Mouse (Mus musculus): ENCODE measurements at regions not wholly inside any gene's neighbourhood (a gene's known extent, or its start where the extent isn't known, plus 50 kb on each side); places are given as distances from the start of the nearest gene placed in this dataset.

GRCm38 (mm10) chr5:126723304-126724295, 518.0 kb upstream of the Tmem132c start:
- DNase-seq (ENCODE audit: low spot score) = no peak
- no peaks in the 10 kb centered on the region for H3K27me3 ChIP-seq (ENCODE audit: control insufficient read depth, insufficient read depth, low read length)
- H3K4me1 ChIP-seq (ENCODE audit: control insufficient read depth, insufficient read depth, low read length) = peaks cover 3% of the 10 kb centered on the region; the same call in 1 of the 2 replicates
- H3K9ac ChIP-seq (ENCODE audit: low read length) = no peak overlapping the region
- WGBS = 42% methylated on average over 10 of the region's 10 CpGs
- no peaks in the 10 kb centered on the region for H3K9me3 ChIP-seq (ENCODE audit: control insufficient read depth, low read length)
- H3K4me2 ChIP-seq (ENCODE audit: low read depth, severe bottlenecking) = no peak overlapping the region
- H3K36me3 ChIP-seq (ENCODE audit: control insufficient read depth, insufficient read depth, low read length) = no peaks in the 10 kb centered on the region
- no peak overlapping the region for H3K4me3 ChIP-seq (ENCODE audit: low read depth, low read length)
- no peak overlapping the region for H3K27ac ChIP-seq (replicated peaks; ENCODE audit: low read depth, low read length)
- no peak for ATAC-seq (ENCODE audit: insufficient number of reproducible peaks, low FRiP score, low TSS enrichment, low read depth)

GRCm38 (mm10) chr5:126724329-126724728, 517.3 kb upstream of the Tmem132c start:
- no peaks in the 10 kb centered on the region for H3K27me3 ChIP-seq (ENCODE audit: control insufficient read depth, insufficient read depth, low read length)
- H3K4me1 ChIP-seq (ENCODE audit: control insufficient read depth, insufficient read depth, low read length) = peaks cover 3% of the 10 kb centered on the region; the same call in 1 of the 2 replicates
- DNase-seq (ENCODE audit: low spot score) (no peak), ATAC-seq (ENCODE audit: insufficient number of reproducible peaks, low FRiP score, low TSS enrichment, low read depth) (no peak)
- no peak overlapping the region for H3K9ac ChIP-seq (ENCODE audit: low read length)
- no peak overlapping the region for H3K27ac ChIP-seq (replicated peaks; ENCODE audit: low read depth, low read length)
- WGBS = 73% methylated on average over 9 of the region's 9 CpGs
- H3K4me3 ChIP-seq (ENCODE audit: low read depth, low read length) = no peak overlapping the region
- no peaks in the 10 kb centered on the region for H3K36me3 ChIP-seq (ENCODE audit: control insufficient read depth, insufficient read depth, low read length)
- no peaks in the 10 kb centered on the region for H3K9me3 ChIP-seq (ENCODE audit: control insufficient read depth, low read length)
- no peak overlapping the region for H3K4me2 ChIP-seq (ENCODE audit: low read depth, severe bottlenecking)

- H3K4me2 ChIP-seq (ENCODE audit: low read depth, severe bottlenecking) = peak overlapping the region; percentile 35
- no peak overlapping the region for H3K9ac ChIP-seq (ENCODE audit: low read length)
- DNase-seq (ENCODE audit: low spot score) (peak; percentile 89), ATAC-seq (ENCODE audit: insufficient number of reproducible peaks, low FRiP score, low TSS enrichment, low read depth) (no peak)
- H3K9me3 ChIP-seq (ENCODE audit: control insufficient read depth, low read length) = no peaks in the 10 kb centered on the region
- no peak overlapping the region for H3K27ac ChIP-seq (replicated peaks; ENCODE audit: low read depth, low read length)
- H3K36me3 ChIP-seq (ENCODE audit: control insufficient read depth, insufficient read depth, low read length) = no peaks in the 10 kb centered on the region
- no peaks in the 10 kb centered on the region for H3K4me1 ChIP-seq (ENCODE audit: control insufficient read depth, insufficient read depth, low read length)
- H3K27me3 ChIP-seq (ENCODE audit: control insufficient read depth, insufficient read depth, low read length) = no peaks in the 10 kb centered on the region
- H3K4me3 ChIP-seq (ENCODE audit: low read depth, low read length) = no peak overlapping the region
- WGBS = 7% methylated on average over 5 of the region's 15 CpGs
These were observed 508.1 kb upstream of the Tmem132c start for GRCm38 (mm10) chr5:126733470-126733869.

- H3K27me3 ChIP-seq (ENCODE audit: control insufficient read depth, insufficient read depth, low read length) = no peaks in the 10 kb centered on the region
- ATAC-seq (ENCODE audit: insufficient number of reproducible peaks, low FRiP score, low TSS enrichment, low read depth) = no peak
- no peak overlapping the region for H3K9ac ChIP-seq (ENCODE audit: low read length)
- no peak for DNase-seq (ENCODE audit: low spot score)
- H3K4me3 ChIP-seq (ENCODE audit: low read depth, low read length) = no peak overlapping the region
- no peak overlapping the region for H3K27ac ChIP-seq (replicated peaks; ENCODE audit: low read depth, low read length)
- H3K4me2 ChIP-seq (ENCODE audit: low read depth, severe bottlenecking) = no peak overlapping the region
- no peaks in the 10 kb centered on the region for H3K4me1 ChIP-seq (ENCODE audit: control insufficient read depth, insufficient read depth, low read length)
- no peaks in the 10 kb centered on the region for H3K36me3 ChIP-seq (ENCODE audit: control insufficient read depth, insufficient read depth, low read length)
- no peaks in the 10 kb centered on the region for H3K9me3 ChIP-seq (ENCODE audit: control insufficient read depth, low read length)
These were observed 505.9 kb upstream of the Tmem132c start for GRCm38 (mm10) chr5:126735733-126736132.

GRCm38 (mm10) chr5:126737681-126738080, 503.9 kb upstream of the Tmem132c start:
- Histone ChIP-seq H3K9me3 (ENCODE audit: control insufficient read depth, low read length) (no peaks in the 10 kb centered on the region), H3K9ac (ENCODE audit: low read length) (no peak overlapping the region), H3K27ac (replicated peaks; ENCODE audit: low read depth, low read length) (no peak overlapping the region), H3K4me1 (ENCODE audit: control insufficient read depth, insufficient read depth, low read length) (no peaks in the 10 kb centered on the region), H3K4me2 (ENCODE audit: low read depth, severe bottlenecking) (no peak overlapping the region), H3K4me3 (ENCODE audit: low read depth, low read length) (no peak overlapping the region), H3K36me3 (ENCODE audit: control insufficient read depth, insufficient read depth, low read length) (no peaks in the 10 kb centered on the region), H3K27me3 (ENCODE audit: control insufficient read depth, insufficient read depth, low read length) (no peaks in the 10 kb centered on the region)
- DNase-seq (ENCODE audit: low spot score) (no peak), ATAC-seq (ENCODE audit: insufficient number of reproducible peaks, low FRiP score, low TSS enrichment, low read depth) (no peak)
- WGBS = 90% methylated on average over 4 of the region's 4 CpGs

- ATAC-seq (ENCODE audit: insufficient number of reproducible peaks, low FRiP score, low TSS enrichment, low read depth) = no peak
- Histone ChIP-seq H3K27ac (replicated peaks; ENCODE audit: low read depth, low read length) (no peak overlapping the region), H3K27me3 (ENCODE audit: control insufficient read depth, insufficient read depth, low read length) (no peaks in the 10 kb centered on the region), H3K4me2 (ENCODE audit: low read depth, severe bottlenecking) (no peak overlapping the region), H3K4me1 (ENCODE audit: control insufficient read depth, insufficient read depth, low read length) (no peaks in the 10 kb centered on the region), H3K9ac (ENCODE audit: low read length) (no peak overlapping the region), H3K36me3 (ENCODE audit: control insufficient read depth, insufficient read depth, low read length) (no peaks in the 10 kb centered on the region), H3K9me3 (ENCODE audit: control insufficient read depth, low read length) (no peaks in the 10 kb centered on the region), H3K4me3 (ENCODE audit: low read depth, low read length) (no peak overlapping the region)
- WGBS = 53% methylated on average over 10 of the region's 10 CpGs
- DNase-seq (ENCODE audit: low spot score) = no peak
These were observed 500.7 kb upstream of the Tmem132c start for GRCm38 (mm10) chr5:126740861-126741410.

- WGBS = 13% methylated on average over 1 of the region's 1 CpGs
- no peaks in the 10 kb centered on the region for H3K27me3 ChIP-seq (ENCODE audit: control insufficient read depth, insufficient read depth, low read length)
- no peak for ATAC-seq (ENCODE audit: insufficient number of reproducible peaks, low FRiP score, low TSS enrichment, low read depth)
These were observed 486.5 kb upstream of the Tmem132c start for GRCm38 (mm10) chr5:126755107-126755506.

GRCm38 (mm10) chr5:126765037-126765707, 476.4 kb upstream of the Tmem132c start:
- WGBS = 23% methylated on average over 4 of the region's 4 CpGs

More at GRCm38 (mm10) chr5:126755107-126755506, 486.5 kb upstream of the Tmem132c start:
- H3K27ac ChIP-seq (replicated peaks; ENCODE audit: low read depth, low read length) = no peak overlapping the region
- no peaks in the 10 kb centered on the region for H3K9me3 ChIP-seq (ENCODE audit: control insufficient read depth, low read length)
- no peaks in the 10 kb centered on the region for H3K36me3 ChIP-seq (ENCODE audit: control insufficient read depth, insufficient read depth, low read length)
- no peaks in the 10 kb centered on the region for H3K4me1 ChIP-seq (ENCODE audit: control insufficient read depth, insufficient read depth, low read length)
- H3K4me3 ChIP-seq (ENCODE audit: low read depth, low read length) = no peak overlapping the region
- H3K9ac ChIP-seq (ENCODE audit: low read length) = no peak overlapping the region
- no peak for DNase-seq (ENCODE audit: low spot score)
- H3K4me2 ChIP-seq (ENCODE audit: low read depth, severe bottlenecking) = no peak overlapping the region

More at GRCm38 (mm10) chr5:126765037-126765707, 476.4 kb upstream of the Tmem132c start:
- no peak overlapping the region for H3K4me2 ChIP-seq (ENCODE audit: low read depth, severe bottlenecking)
- no peak for ATAC-seq (ENCODE audit: insufficient number of reproducible peaks, low FRiP score, low TSS enrichment, low read depth)
- no peak overlapping the region for H3K9ac ChIP-seq (ENCODE audit: low read length)
- no peak for DNase-seq (ENCODE audit: low spot score)
- H3K4me1 ChIP-seq (ENCODE audit: control insufficient read depth, insufficient read depth, low read length) = no peaks in the 10 kb centered on the region
- 0 out of 2 replicates have a peak, but pooled peaks cover 3% of the 10 kb centered on the region for H3K27me3 ChIP-seq (ENCODE audit: control insufficient read depth, insufficient read depth, low read length)
- no peaks in the 10 kb centered on the region for H3K9me3 ChIP-seq (ENCODE audit: control insufficient read depth, low read length)
- no peak overlapping the region for H3K27ac ChIP-seq (replicated peaks; ENCODE audit: low read depth, low read length)
- no peaks in the 10 kb centered on the region for H3K36me3 ChIP-seq (ENCODE audit: control insufficient read depth, insufficient read depth, low read length)
- H3K4me3 ChIP-seq (ENCODE audit: low read depth, low read length) = no peak overlapping the region

Data from limb, embryonic 11.5 days (tissue).